Mouse (Mus musculus): ENCODE results near the gene Itgb8.

Itgb8 gene

GRCm38 (mm10) chr12:119146031-119146430 is 92.6 kb downstream of the Itgb8 start:
- no peak for DNase-seq (ENCODE audit: low spot score in 2 of 2)

DNA sequence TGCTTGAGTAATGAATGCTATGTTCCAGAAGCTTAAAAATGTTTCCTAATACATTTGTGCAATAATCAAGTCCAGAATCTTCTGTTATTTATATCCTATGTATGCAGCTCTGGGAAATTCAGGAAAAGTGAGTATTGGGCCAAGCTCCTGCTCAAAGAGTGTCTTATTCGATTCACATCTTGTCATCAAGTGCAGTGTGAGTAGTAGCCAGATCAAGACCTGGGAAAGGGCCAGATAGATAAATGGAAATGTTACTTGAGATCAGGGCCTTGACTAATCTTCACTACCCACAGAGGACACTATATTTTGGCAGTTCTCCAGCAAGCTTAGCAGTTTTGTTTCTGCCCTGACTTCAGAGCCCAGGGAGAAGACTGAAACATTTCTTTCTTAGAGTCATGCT is 100.7 kb downstream of the Itgb8 start:
- DNase-seq (ENCODE audit: low spot score in 2 of 2) = no peak

DNA sequence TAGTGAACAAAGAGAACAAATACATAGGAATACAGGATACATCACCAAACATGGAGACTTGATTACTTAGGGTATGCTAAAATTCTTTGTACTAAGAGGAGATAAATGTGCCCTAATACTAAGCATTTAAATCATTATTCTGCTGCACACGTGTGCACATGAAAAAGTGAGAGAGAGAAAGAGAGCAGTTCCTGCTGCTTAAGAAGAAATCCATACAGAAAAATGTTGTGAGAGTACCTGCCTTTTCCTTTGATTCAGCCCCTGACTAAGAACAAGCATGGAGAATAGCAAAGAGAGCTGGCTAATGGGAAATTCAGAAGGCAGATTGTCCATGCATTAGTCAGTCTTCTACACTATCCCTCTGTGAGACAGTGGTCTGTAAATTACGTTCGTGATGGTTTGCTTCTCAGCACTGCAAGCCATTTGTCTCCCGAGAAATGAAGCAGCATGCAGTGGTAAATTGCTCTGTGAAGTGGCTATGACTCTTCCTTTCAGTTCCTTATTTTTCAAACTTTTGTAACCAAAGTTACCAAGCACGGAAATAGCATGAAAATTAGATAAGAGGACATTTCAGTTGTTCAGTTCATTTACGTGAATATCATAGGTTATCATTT is 125.0 kb downstream of the Itgb8 start:
- no peak for DNase-seq (ENCODE audit: low spot score in 2 of 2)

DNA sequence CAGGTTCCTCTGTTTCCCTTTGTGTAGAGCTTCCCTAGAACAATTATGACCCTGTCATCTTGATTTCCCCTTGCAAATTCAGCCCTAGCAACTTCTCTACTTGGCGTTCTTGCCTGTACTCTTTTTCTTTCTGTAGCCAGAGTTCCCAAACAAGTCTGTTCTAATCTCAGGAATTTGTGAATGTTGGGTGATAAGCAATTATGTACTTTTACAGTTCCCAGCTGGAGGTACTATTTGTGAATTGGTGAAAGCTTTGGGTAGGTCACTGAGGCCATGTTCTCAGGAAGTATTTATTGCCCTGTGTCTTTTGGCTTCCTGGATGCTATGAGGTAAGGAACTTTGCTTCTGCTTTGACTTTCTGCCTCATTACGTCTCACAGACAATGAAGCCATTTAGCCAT is 128.5 kb downstream of the Itgb8 start:
- DNase-seq (ENCODE audit: low spot score in 2 of 2) = no peak
